In the genomic region with DNA sequence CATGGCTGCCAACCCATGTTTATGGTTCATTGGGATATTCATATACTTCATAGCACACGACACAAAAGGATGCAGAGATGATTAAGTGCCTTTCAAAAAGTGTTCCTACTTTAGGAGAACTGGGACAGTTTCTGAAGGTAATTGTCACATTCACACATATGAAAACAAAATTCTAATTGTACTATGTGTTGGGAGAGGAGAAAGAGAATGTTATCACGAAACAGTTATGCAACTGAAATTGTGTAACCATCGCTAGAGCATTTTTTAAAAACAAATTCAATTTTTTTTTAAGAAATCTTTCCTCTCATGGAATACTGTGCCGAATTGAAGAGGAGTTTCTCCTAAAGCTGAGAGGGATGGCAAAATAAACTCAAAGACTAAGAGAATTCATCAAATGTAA, we compare ENCODE assay signal across 22 mouse cellular contexts.
"Had no signal": no experiment of that assay in that cellular context is flagged by ENCODE, and none has a peak within 500 bp of the region (broad histone marks: within the 10 kb centered on the region; RNA-seq: fewer than 3 reads in every experiment).

No protein-coding gene starts in this region.

- H3K27ac ChIP-seq: heart, embryonic 10.5 days; hindbrain, embryonic 10.5 days; hindbrain, embryonic 12.5 days; hindbrain, embryonic 14.5 days; intestine, embryonic 15.5 days; limb, embryonic 13.5 days; limb, embryonic 15.5 days; liver, embryonic 12.5 days; liver, embryonic 14.5 days had no signal

- H3K4me3 ChIP-seq: heart, embryonic 10.5 days; heart, embryonic 12.5 days; hindbrain, embryonic 10.5 days; hindbrain, embryonic 12.5 days; intestine, embryonic 15.5 days; limb, embryonic 13.5 days; limb, embryonic 15.5 days; liver, embryonic 12.5 days had no signal

- DNase-seq: gastrocnemius, postnatal 10 days; gastrocnemius, postnatal 25 days; heart, adult 18-20 months; heart, postnatal 10 days; heart, postnatal 4 days; kidney, adult 18-20 months; kidney, adult 8-10 months; kidney, postnatal 10 days; kidney, postnatal 25 days; kidney, postnatal 4 days; layer of hippocampus, postnatal 36 days; left cerebral cortex, postnatal 4 days had no signal
